Mouse (Mus musculus): ENCODE results near the gene Sema3e.

- no peak for TF ChIP-seq CTCF (IDR thresholded peaks at IDR 0.05; ENCODE audit: low read depth)
- no peak for TF ChIP-seq EP300 (IDR thresholded peaks at IDR 0.05; ENCODE audit: low read depth)
These were observed 155.5 kb downstream of the Sema3e start for GRCm38 (mm10) chr5:14180571-14180970.

Data from liver, embryonic 14.5 days (tissue).